Mouse (Mus musculus) neural tube, embryonic 13.5 days (tissue): ENCODE data around the gene Ovol1. TPM values are rescaled to one million over a fixed set of nuclear protein-coding genes. Genes with fewer than 3 reads are reported as not detected.
A peak's percentile ranks its signal among the peaks of the same experiment; 100 is the strongest.

Experiments used
- ATAC-seq: fragments of 200-750 bp; cut with Nextera tagmentation; 2 replicates; pipeline ENCODE4 v1.8.0; 2017; ENCODE audit warnings: low read depth, mild to moderate bottlenecking, moderate TSS enrichment, moderate library complexity
- H3K27ac ChIP-seq: fragments of 300-500 bp; sonication (generic); replicated peaks from 2 replicates; pipeline ENCODE4 v1.5.1; 2015; ENCODE audit warnings: moderate library complexity, mild to moderate bottlenecking, inconsistent platforms
- H3K27me3 ChIP-seq: fragments of 300-500 bp; sonication (generic); 2 replicates; pipeline ENCODE4 v1.6.1; 2015; ENCODE audit warnings: mild to moderate bottlenecking, inconsistent platforms
- H3K36me3 ChIP-seq: fragments of 300-500 bp; sonication (generic); 2 replicates; pipeline ENCODE4 v1.6.1; 2015; ENCODE audit warnings: mild to moderate bottlenecking, inconsistent platforms
- H3K4me1 ChIP-seq: fragments of 300-500 bp; sonication (generic); replicated peaks from 2 replicates; pipeline ENCODE4 v1.6.1; 2015; ENCODE audit warnings: inconsistent platforms
- H3K4me2 ChIP-seq: fragments of 300-500 bp; sonication (generic); 2 replicates; pipeline ENCODE4 v1.6.1; 2015; ENCODE audit warnings: inconsistent platforms, mild to moderate bottlenecking, moderate library complexity
- H3K4me3 ChIP-seq: fragments of 300-500 bp; sonication (generic); 2 replicates; pipeline ENCODE4 v1.5.1; 2015; ENCODE audit warnings: mild to moderate bottlenecking, inconsistent platforms
- H3K9ac ChIP-seq: fragments of 300-500 bp; sonication (generic); 2 replicates; pipeline ENCODE4 v1.6.1; 2015; ENCODE audit warnings: moderate library complexity, mild to moderate bottlenecking, inconsistent platforms
- H3K9me3 ChIP-seq: fragments of 300-500 bp; sonication (generic); 2 replicates; pipeline ENCODE4 v1.6.1; 2016; ENCODE audit warnings: inconsistent platforms
- WGBS: fragments of 180-500 bp; shearing (Covaris S2); methylation state at CpG from one replicate; pipeline ENCODE4 v1.1.7; 2015; 5-methylcytosine and 5-hydroxymethylcytosine counted together
- polyA plus RNA-seq: library from polyadenylated mRNA; unstranded; fragments of >200 nt; fragmentation: Nextera tagmentation; extraction: Ambion mirVana; gene quantifications from 2 replicates; pipeline ENCODE4 v1.2.1, GENCODE M21; 2015

The Ovol1 gene
- polyA plus RNA-seq, 1 experiment from 2014 or later: not detected

DNA sequence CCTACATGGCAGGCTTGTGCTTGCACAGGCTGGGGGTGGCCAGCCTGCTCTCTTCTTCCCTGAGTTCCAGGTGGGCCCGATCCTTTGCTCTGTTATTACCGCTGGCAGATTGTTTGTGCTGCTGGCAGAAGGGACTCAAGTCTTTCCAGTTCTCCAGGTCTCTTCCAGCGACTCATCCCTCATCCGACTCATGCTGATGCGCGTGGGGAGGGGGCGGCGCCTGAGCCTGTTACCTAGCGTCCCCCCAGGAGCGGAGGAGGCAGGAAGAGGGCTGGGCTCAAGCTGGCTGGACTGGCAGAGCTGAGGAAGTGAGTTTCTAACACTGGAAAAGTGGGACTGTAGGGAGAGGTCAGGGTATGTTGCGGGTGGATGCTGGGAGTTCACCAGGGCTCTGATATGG lies 16.4 kb downstream of the Ovol1 start:
- Histone ChIP-seq H3K27me3 (0 out of 2 replicates have a peak, but pooled peaks cover under 1% of the 10 kb centered on the region), H3K27ac (no peak overlapping the region), H3K9me3 (no peaks in the 10 kb centered on the region), H3K4me3 (no peak overlapping the region), H3K9ac (no peak overlapping the region), H3K36me3 (no peaks in the 10 kb centered on the region), H3K4me2 (no peak overlapping the region), H3K4me1 (no peaks in the 10 kb centered on the region)
- WGBS: 63% methylated on average over 11 of the region's 11 CpGs
- ATAC-seq: no peak

DNA sequence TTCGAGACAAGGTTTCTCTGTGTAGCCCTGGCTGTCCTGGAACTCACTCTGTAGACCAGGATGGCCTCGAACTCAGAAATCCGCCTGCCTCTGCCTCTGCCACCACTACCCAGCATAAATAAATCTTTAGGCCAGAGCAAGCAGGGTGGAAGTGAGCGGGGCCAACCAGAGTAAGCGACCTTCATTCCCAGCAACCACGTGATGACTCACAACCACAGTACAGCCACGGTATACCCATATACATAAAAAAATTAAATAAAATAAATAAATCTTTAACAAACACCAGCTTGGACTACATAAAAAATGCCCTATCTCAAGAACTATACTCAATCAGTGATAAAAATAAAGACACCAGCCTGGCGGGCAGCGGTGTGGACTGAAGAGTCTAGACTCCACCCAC lies 17.1 kb downstream of the Ovol1 start:
- H3K9me3 ChIP-seq: no peaks in the 10 kb centered on the region
- H3K36me3 ChIP-seq: no peaks in the 10 kb centered on the region
- WGBS: 86% methylated on average over 9 of the region's 9 CpGs
- H3K9ac ChIP-seq: no peak overlapping the region
- H3K4me2 ChIP-seq: no peak overlapping the region
- H3K27me3 ChIP-seq: peaks cover 5% of the 10 kb centered on the region; the same call in 1 of the 2 replicates
- no peak overlapping the region for H3K4me3 ChIP-seq
- ATAC-seq: no peak
- no peak overlapping the region for H3K27ac ChIP-seq
- no peaks in the 10 kb centered on the region for H3K4me1 ChIP-seq

DNA sequence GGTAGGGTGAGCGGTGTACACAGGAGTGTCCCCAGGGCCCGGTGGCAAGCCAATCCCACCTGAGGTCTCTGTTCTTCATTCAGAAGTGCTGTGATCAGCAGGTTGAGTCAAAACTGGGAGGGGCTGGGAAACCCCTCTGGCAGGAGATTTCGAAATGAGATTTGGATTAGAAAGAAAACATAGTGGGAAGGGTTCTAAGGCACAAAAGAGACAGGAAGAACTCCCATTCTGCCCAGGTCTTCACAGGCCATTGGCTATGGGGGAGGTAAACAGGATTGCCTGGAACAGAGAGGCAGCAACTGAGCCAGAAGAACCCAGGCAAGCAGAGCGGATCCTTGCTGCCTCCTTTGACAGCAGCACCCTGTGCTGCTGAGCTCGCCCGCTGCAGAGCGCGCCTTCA lies 21.7 kb downstream of the Ovol1 start:
- ATAC-seq: no peak
- no peak overlapping the region for H3K4me2 ChIP-seq
- H3K4me1 ChIP-seq: no peaks in the 10 kb centered on the region
- H3K36me3 ChIP-seq: no peaks in the 10 kb centered on the region
- no peaks in the 10 kb centered on the region for H3K9me3 ChIP-seq
- 78% methylated on average over 8 of the region's 8 CpGs for WGBS
- no peak overlapping the region for H3K27ac ChIP-seq
- no peak overlapping the region for H3K9ac ChIP-seq
- H3K27me3 ChIP-seq: peaks cover 19% of the 10 kb centered on the region; the same call in 1 of the 2 replicates
- no peak overlapping the region for H3K4me3 ChIP-seq

DNA sequence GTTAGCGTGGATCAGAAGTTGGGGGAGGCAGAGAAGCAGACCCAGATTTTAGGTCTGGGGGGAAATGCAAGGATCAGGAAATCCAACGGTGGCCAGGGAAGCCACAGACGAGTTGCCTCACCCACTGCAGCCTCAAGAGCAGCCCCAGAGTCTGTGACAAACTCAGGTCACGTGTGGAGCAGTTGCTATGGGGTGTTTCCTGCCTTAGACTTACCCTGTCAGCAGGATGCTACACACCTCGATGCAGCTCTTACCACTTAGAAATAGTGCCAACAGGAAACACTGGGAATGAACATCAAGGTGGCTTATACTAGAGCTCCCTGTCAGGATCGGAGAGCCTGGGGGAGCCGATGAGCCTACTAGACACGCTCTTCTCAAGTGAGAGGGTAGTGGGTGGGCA lies 27.9 kb downstream of the Ovol1 start:
- Histone ChIP-seq H3K4me3 (no peak overlapping the region), H3K27me3 (peaks cover 34% of the 10 kb centered on the region), H3K4me1 (peaks cover 18% of the 10 kb centered on the region), H3K27ac (no peak overlapping the region), H3K9me3 (no peaks in the 10 kb centered on the region), H3K9ac (no peak overlapping the region), H3K36me3 (no peaks in the 10 kb centered on the region), H3K4me2 (no peak overlapping the region)
- no peak for ATAC-seq
- 76% methylated on average over 8 of the region's 8 CpGs for WGBS

DNA sequence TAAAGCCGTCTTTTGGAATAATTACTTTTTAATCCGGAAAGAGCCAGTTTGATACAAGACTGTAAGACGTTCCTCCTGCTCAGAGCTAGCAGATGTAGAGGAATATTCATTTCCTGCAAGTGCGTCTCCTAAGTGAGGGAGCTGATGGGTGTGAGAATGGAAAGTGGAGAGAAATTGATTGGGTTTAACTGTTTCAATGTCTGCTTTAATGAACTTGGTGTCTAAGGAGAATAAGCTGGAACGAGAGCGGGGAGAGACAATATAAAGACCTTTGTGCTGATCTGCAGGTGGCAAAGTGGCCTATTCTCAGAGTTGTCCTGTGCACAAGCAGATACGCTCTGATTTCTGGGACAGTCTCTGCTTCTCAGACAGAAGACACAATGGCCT lies 30.3 kb downstream of the Ovol1 start:
- peaks cover 21% of the 10 kb centered on the region for H3K27me3 ChIP-seq
- no peak overlapping the region for H3K9ac ChIP-seq

DNA sequence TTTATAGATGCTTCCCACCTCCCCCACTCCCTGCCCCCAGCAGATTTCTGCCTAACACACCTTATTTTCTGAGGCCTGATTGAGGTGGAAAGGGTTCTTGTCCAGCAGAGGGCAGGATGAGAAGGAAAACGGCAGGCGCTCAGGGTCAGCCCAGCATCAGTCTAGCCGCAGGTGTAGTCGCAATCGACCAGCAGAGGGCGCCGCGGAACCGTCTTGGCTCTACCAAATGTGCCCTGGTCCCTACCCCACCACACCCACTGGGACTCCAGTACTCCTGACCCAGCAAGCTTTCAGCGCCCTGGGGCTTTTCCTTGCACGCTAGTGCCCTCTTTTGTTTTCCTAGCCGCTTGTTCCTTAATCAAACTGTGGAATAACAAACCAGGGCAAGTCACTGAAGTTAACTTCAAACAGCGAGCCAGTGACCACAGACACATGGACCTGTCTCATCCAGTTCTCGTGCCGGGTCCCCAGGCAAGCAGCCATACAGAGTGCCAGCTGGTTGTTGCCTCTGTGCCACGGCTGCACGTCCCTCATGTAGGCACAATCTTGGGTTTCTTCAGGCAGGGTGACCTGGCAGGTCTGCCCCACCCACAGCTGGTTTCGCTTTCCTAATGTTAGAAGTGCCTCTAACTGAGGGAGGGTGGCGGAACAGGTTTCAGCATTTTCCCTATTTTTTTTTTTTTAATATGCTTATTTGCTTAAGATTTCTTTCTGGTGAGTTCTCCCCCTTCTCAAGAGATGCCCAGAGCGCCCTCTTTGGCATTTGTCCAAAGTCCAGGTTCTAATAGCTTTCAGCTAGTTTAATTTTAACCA lies 30.9 kb downstream of the Ovol1 start:
- ATAC-seq: peak; percentile 93
- peaks cover 20% of the 10 kb centered on the region for H3K27me3 ChIP-seq
- H3K27ac ChIP-seq: no peak overlapping the region
- H3K4me1 ChIP-seq: peaks cover 18% of the 10 kb centered on the region
- H3K9me3 ChIP-seq: no peaks in the 10 kb centered on the region
- 16% methylated on average over 20 of the region's 20 CpGs for WGBS
- H3K36me3 ChIP-seq: no peaks in the 10 kb centered on the region
- H3K9ac ChIP-seq: no peak overlapping the region
- H3K4me3 ChIP-seq: no peak overlapping the region; the same call in 1 of the 2 replicates
- H3K4me2 ChIP-seq: peak overlapping the region; percentile 38

More for the DNA sequence above, 30.3 kb downstream of the Ovol1 start:
- Histone ChIP-seq H3K36me3 (no peaks in the 10 kb centered on the region), H3K27ac (no peak overlapping the region), H3K9me3 (no peaks in the 10 kb centered on the region), H3K4me3 (no peak overlapping the region), H3K4me1 (peaks cover 18% of the 10 kb centered on the region), H3K4me2 (no peak overlapping the region)
- WGBS: 26% methylated on average over 7 of the region's 7 CpGs
- no peak for ATAC-seq

DNA sequence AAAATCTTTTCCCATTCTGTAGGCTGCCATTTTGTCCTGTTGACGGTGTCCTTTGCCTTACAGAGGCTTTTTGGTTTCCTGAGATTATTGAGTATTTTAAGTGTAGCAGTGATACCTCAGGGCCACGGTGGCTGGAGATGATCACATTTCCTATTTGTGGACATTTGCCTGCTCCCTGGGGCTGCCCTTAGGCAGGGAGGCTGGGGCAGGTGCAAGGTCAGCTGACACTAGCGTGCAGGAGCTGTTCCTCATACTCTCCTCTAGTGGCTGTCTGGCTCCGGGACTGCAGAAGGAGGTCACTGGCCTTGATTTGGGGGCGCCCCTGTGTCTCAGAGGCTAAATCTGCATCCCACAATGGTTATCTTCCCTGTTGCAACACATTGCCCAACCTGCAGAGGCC lies 35.2 kb downstream of the Ovol1 start:
- no peaks in the 10 kb centered on the region for H3K9me3 ChIP-seq
- H3K9ac ChIP-seq: no peak overlapping the region
- H3K27me3 ChIP-seq: no peaks in the 10 kb centered on the region; the same call in 1 of the 2 replicates
- peaks cover 14% of the 10 kb centered on the region for H3K4me1 ChIP-seq
- no peak overlapping the region for H3K4me3 ChIP-seq
- no peak overlapping the region for H3K27ac ChIP-seq
- H3K4me2 ChIP-seq: no peak overlapping the region
- ATAC-seq: no peak
- 75% methylated on average over 5 of the region's 5 CpGs for WGBS
- no peaks in the 10 kb centered on the region for H3K36me3 ChIP-seq

DNA sequence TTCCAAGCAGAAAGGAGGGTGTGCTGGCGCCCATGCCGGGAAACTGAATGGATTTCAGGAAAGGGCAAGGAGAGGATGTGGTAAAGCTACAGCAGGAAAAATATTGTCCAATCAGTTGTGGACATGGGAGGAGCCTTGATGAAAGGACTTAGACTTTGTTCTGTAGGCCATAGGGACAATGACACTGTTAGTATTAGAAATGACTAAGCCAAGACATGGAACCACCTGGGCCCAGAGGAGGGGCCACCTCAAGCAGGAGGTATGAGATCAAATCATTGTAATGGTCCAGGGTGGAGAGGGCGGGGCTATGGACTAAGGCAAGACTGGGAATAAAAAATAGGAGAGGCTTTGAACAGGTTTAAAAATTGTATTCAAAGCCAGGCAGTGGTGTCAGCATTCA lies 41.7 kb downstream of the Ovol1 start:
- 87% methylated on average over 3 of the region's 3 CpGs for WGBS
- no peak overlapping the region for H3K4me3 ChIP-seq
- H3K9me3 ChIP-seq: no peaks in the 10 kb centered on the region
- no peak overlapping the region for H3K27ac ChIP-seq
- no peaks in the 10 kb centered on the region for H3K36me3 ChIP-seq
- H3K27me3 ChIP-seq: no peaks in the 10 kb centered on the region
- no peak overlapping the region for H3K4me2 ChIP-seq
- no peaks in the 10 kb centered on the region for H3K4me1 ChIP-seq
- ATAC-seq: no peak
- no peak overlapping the region for H3K9ac ChIP-seq

DNA sequence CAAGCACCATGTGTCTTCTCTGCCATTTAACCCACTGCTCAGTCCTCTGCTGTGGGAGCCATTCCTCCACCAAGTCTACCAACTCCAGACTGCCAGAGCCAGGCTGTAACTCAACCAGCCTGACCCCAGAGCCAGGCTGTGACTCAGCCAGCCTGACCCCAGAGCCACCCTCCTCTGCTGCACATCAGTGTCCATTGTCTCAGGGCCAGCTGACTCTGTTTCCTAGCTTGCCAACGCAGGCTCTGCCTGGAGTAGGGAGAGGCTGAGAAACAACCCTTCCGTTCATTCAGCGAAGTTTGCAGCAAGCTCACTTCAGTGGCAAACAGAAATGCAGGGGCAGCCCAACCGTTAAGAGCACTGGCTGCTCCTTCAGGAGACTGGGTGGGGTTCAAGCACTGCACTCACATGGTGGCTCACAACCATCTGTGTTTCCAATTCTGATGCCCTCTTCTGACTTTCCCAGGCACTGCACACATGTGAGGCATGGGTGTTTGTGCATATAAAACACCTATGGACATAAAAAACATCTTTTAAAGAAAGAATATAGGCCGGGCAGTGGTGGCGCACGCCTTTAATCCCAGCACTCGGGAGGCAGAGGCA lies 43.4 kb downstream of the Ovol1 start:
- Histone ChIP-seq H3K4me3 (no peak overlapping the region), H3K9me3 (no peaks in the 10 kb centered on the region), H3K27me3 (no peaks in the 10 kb centered on the region), H3K4me2 (no peak overlapping the region), H3K27ac (no peak overlapping the region), H3K36me3 (no peaks in the 10 kb centered on the region), H3K9ac (no peak overlapping the region), H3K4me1 (peaks cover 5% of the 10 kb centered on the region)
- WGBS: 74% methylated on average over 8 of the region's 8 CpGs
- ATAC-seq: no peak; the same call in 1 of the 2 replicates

DNA sequence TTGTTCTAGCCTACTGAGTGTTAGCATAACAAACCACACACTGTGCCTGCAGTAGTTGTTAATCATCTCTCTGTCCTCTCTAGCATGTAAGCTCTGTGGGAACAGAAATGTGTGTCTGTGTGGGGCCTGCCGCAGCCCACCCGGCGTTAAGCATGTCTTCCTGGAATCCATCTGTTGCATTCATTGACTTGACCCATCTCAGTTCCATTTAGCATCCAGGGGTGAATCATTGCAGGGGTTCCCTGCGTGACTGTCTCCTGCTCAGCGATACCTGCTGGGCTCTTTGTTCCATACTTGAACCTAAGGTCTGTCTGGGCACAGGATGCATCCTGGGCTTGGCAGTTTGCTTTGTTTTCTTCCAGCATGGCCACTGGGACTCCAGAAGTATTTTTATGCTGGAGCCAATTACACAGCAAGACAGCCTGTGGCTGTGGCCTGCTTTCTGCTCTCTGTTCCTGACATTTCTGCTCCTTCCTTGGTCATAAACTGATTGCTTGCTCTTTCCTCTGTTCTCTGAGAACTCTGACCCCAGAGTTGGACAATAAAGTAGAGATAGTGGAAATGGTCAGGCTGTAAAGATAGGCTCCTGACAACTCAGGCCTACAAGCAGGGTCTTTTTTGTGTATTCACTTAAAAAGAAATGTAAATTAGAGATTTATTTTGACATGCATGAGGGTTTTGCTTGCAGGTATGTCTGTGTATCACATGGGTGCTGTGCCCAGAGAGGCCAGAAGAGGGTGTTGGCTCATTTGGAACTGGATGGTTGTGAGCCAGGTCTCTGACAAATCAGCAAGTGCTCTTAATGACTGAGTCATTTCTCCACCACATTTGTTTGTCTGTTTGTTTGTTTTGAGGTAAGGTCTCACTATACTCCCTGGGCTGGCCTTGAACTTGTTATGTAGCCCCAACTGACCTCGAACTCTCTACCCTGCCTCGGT lies 44.3 kb downstream of the Ovol1 start:
- H3K27ac ChIP-seq: no peak overlapping the region
- H3K36me3 ChIP-seq: no peaks in the 10 kb centered on the region
- 74% methylated on average over 7 of the region's 7 CpGs for WGBS
- H3K4me3 ChIP-seq: no peak overlapping the region
- no peaks in the 10 kb centered on the region for H3K9me3 ChIP-seq
- H3K27me3 ChIP-seq: no peaks in the 10 kb centered on the region
- H3K4me2 ChIP-seq: no peak overlapping the region
- H3K9ac ChIP-seq: no peak overlapping the region
- no peak for ATAC-seq
- H3K4me1 ChIP-seq: peaks cover 12% of the 10 kb centered on the region

DNA sequence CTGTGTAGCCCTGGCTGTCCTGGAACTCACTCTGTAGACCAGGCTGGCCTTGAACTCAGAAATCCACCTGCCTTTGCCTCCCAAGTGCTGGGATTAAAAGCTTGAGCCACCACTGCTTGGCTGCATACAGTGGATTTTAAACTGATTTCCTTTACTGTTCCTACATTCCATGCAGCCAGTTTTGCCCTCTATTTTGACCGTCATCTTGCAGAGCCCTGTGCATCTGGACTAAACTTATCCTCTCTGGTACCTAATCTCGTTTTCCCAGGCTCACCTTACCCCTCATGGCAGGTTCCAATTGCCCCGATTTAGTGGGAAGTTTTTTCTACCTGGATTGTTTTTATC lies 47.5 kb downstream of the Ovol1 start:
- Histone ChIP-seq H3K4me3 (no peak overlapping the region), H3K9ac (no peak overlapping the region), H3K4me1 (peaks cover 30% of the 10 kb centered on the region), H3K27ac (no peak overlapping the region), H3K9me3 (no peaks in the 10 kb centered on the region), H3K36me3 (no peaks in the 10 kb centered on the region), H3K4me2 (no peak overlapping the region), H3K27me3 (no peaks in the 10 kb centered on the region)
- 93% methylated on average over 3 of the region's 3 CpGs for WGBS
- no peak for ATAC-seq
